Mouse (Mus musculus): ENCODE data around the gene Cd80. TPM values are rescaled to one million over a fixed set of nuclear protein-coding genes. Genes with fewer than 3 reads are reported as not detected.
A peak's percentile ranks its signal among the peaks of the same experiment; 100 is the strongest.

The Cd80 gene
- total RNA-seq, 2 experiments from 2014 or later: 0.35 to 0.71 TPM

GRCm38 (mm10) chr16:38448458-38448857 is 6.9 kb upstream of the Cd80 start:
- DNase-seq: no peak

- no peak for DNase-seq
These were observed 4.7 kb upstream of the Cd80 start for GRCm38 (mm10) chr16:38450707-38451106.

- no peak for DNase-seq
These were observed 3.7 kb upstream of the Cd80 start for GRCm38 (mm10) chr16:38451421-38452205.

GRCm38 (mm10) chr16:38452442-38453202 is 2.7 kb upstream of the Cd80 start, which contains the start of gene Adprh:
Gene Adprh (minus strand): TSS chr16:38452703.
- peak; percentile 91 to 92 for DNase-seq

- no peak for DNase-seq
These were observed 2.2 kb upstream of the Cd80 start for GRCm38 (mm10) chr16:38453203-38453553.

GRCm38 (mm10) chr16:38453952-38454351 is 1.4 kb upstream of the Cd80 start:
- DNase-seq: no peak

- DNase-seq: no peak
These were observed 667 bp upstream of the Cd80 start for GRCm38 (mm10) chr16:38454533-38455254.

- DNase-seq: no peak
These were observed 1.6 kb downstream of the Cd80 start for GRCm38 (mm10) chr16:38456812-38457567.

GRCm38 (mm10) chr16:38458600-38459280 is 3.4 kb downstream of the Cd80 start:
- DNase-seq: no peak

GRCm38 (mm10) chr16:38459990-38460389 is 4.6 kb downstream of the Cd80 start:
- no peak for DNase-seq

GRCm38 (mm10) chr16:38461749-38462148 is 6.4 kb downstream of the Cd80 start:
- no peak for DNase-seq

GRCm38 (mm10) chr16:38462161-38462560 is 6.8 kb downstream of the Cd80 start:
- no peak for DNase-seq

- no peak for DNase-seq
These were observed 7.9 kb downstream of the Cd80 start for GRCm38 (mm10) chr16:38463305-38463704.

GRCm38 (mm10) chr16:38466089-38466488 is 10.7 kb downstream of the Cd80 start:
- DNase-seq: no peak

GRCm38 (mm10) chr16:38467091-38467916 is 11.9 kb downstream of the Cd80 start:
- DNase-seq: no peak

GRCm38 (mm10) chr16:38467917-38468705 is 12.8 kb downstream of the Cd80 start:
- no peak for DNase-seq

GRCm38 (mm10) chr16:38468706-38469018 is 13.3 kb downstream of the Cd80 start:
- no peak for DNase-seq

- DNase-seq: no peak
These were observed 14.1 kb downstream of the Cd80 start for GRCm38 (mm10) chr16:38469437-38469836.

- DNase-seq: no peak
These were observed 16.5 kb downstream of the Cd80 start for GRCm38 (mm10) chr16:38471697-38472506.

Data from layer of hippocampus, postnatal 36 days (tissue).